Mouse (Mus musculus): ENCODE data around the gene Cdk17. TPM values are rescaled to one million over a fixed set of nuclear protein-coding genes. Genes with fewer than 3 reads are reported as not detected.

Cdk17 gene
- polyA plus RNA-seq, 1 experiment from 2014 or later, result 8.2 TPM

- H3K9me3 ChIP-seq (ENCODE audit: control insufficient read depth, low read length), result no peaks in the 10 kb centered on the region
- no peaks in the 10 kb centered on the region for H3K4me1 ChIP-seq (replicated peaks; ENCODE audit: control insufficient read depth, insufficient read depth)
- no peak overlapping the region for H3K9ac ChIP-seq (ENCODE audit: low read length)
- no peak for DNase-seq (ENCODE audit: low spot score)
- H3K27me3 ChIP-seq (ENCODE audit: control insufficient read depth, insufficient read depth, low read length), result no peaks in the 10 kb centered on the region
- no peaks in the 10 kb centered on the region for H3K36me3 ChIP-seq (ENCODE audit: control insufficient read depth, insufficient read depth, low read length)
- TF ChIP-seq CTCF (IDR thresholded peaks at IDR 0.05; ENCODE audit: low read depth) (no peak), EP300 (optimal IDR thresholded peaks at IDR 0.05) (no peak)
- ATAC-seq (ENCODE audit: low FRiP score, low TSS enrichment), result no peak
- H3K4me2 ChIP-seq (replicated peaks; ENCODE audit: low read depth), result no peak overlapping the region
- no peak overlapping the region for H3K4me3 ChIP-seq (ENCODE audit: low read depth, low read length)
- H3K27ac ChIP-seq (replicated peaks), result no peak overlapping the region
- 75% methylated on average over 5 of the region's 5 CpGs for WGBS
These were observed 124.8 kb downstream of the Cdk17 start for GRCm38 (mm10) chr10:93285489-93285888.

- no peak for ATAC-seq (ENCODE audit: low FRiP score, low TSS enrichment)
- WGBS, result 75% methylated on average over 8 of the region's 8 CpGs
- H3K36me3 ChIP-seq (ENCODE audit: control insufficient read depth, insufficient read depth, low read length), result no peaks in the 10 kb centered on the region
These were observed 127.0 kb downstream of the Cdk17 start for GRCm38 (mm10) chr10:93287551-93288145.

GRCm38 (mm10) chr10:93288336-93288735 lies 127.7 kb downstream of the Cdk17 start:
- no peak overlapping the region for H3K4me3 ChIP-seq (ENCODE audit: low read depth, low read length)
- DNase-seq (ENCODE audit: low spot score) (no peak), ATAC-seq (ENCODE audit: low FRiP score, low TSS enrichment) (no peak)
- TF ChIP-seq CTCF (IDR thresholded peaks at IDR 0.05; ENCODE audit: low read depth) (no peak), EP300 (optimal IDR thresholded peaks at IDR 0.05) (no peak)
- no peak overlapping the region for H3K4me2 ChIP-seq (replicated peaks; ENCODE audit: low read depth)
- H3K9me3 ChIP-seq (ENCODE audit: control insufficient read depth, low read length), result no peaks in the 10 kb centered on the region
- no peaks in the 10 kb centered on the region for H3K36me3 ChIP-seq (ENCODE audit: control insufficient read depth, insufficient read depth, low read length)
- no peaks in the 10 kb centered on the region for H3K4me1 ChIP-seq (replicated peaks; ENCODE audit: control insufficient read depth, insufficient read depth)
- H3K27me3 ChIP-seq (ENCODE audit: control insufficient read depth, insufficient read depth, low read length), result no peaks in the 10 kb centered on the region
- WGBS, result 34% methylated on average over 4 of the region's 4 CpGs
- 0 out of 2 replicates have a peak overlapping the region, but pooled peaks have one; percentile 4 for H3K9ac ChIP-seq (ENCODE audit: low read length)
- H3K27ac ChIP-seq (replicated peaks), result no peak overlapping the region

More at GRCm38 (mm10) chr10:93287551-93288145, 127.0 kb downstream of the Cdk17 start:
- H3K27ac ChIP-seq (replicated peaks), result no peak overlapping the region
- H3K9me3 ChIP-seq (ENCODE audit: control insufficient read depth, low read length), result no peaks in the 10 kb centered on the region
- H3K4me1 ChIP-seq (replicated peaks; ENCODE audit: control insufficient read depth, insufficient read depth), result no peaks in the 10 kb centered on the region
- no peak overlapping the region for H3K4me3 ChIP-seq (ENCODE audit: low read depth, low read length)
- no peak for TF ChIP-seq CTCF (IDR thresholded peaks at IDR 0.05; ENCODE audit: low read depth)
- no peak for TF ChIP-seq EP300 (optimal IDR thresholded peaks at IDR 0.05)
- H3K9ac ChIP-seq (ENCODE audit: low read length), result no peak overlapping the region
- H3K4me2 ChIP-seq (replicated peaks; ENCODE audit: low read depth), result no peak overlapping the region
- DNase-seq (ENCODE audit: low spot score), result no peak
- H3K27me3 ChIP-seq (ENCODE audit: control insufficient read depth, insufficient read depth, low read length), result no peaks in the 10 kb centered on the region

GRCm38 (mm10) chr10:93289404-93289803 lies 128.7 kb downstream of the Cdk17 start:
- TF ChIP-seq EP300 (optimal IDR thresholded peaks at IDR 0.05), result no peak
- H3K27me3 ChIP-seq (ENCODE audit: control insufficient read depth, insufficient read depth, low read length), result no peaks in the 10 kb centered on the region
- no peak overlapping the region for H3K4me3 ChIP-seq (ENCODE audit: low read depth, low read length)
- H3K9ac ChIP-seq (ENCODE audit: low read length), result no peak overlapping the region
- H3K36me3 ChIP-seq (ENCODE audit: control insufficient read depth, insufficient read depth, low read length), result no peaks in the 10 kb centered on the region
- H3K9me3 ChIP-seq (ENCODE audit: control insufficient read depth, low read length), result no peaks in the 10 kb centered on the region
- WGBS, result 70% methylated on average over 6 of the region's 6 CpGs
- DNase-seq (ENCODE audit: low spot score) (no peak), ATAC-seq (ENCODE audit: low FRiP score, low TSS enrichment) (no peak)
- no peak overlapping the region for H3K27ac ChIP-seq (replicated peaks)
- no peaks in the 10 kb centered on the region for H3K4me1 ChIP-seq (replicated peaks; ENCODE audit: control insufficient read depth, insufficient read depth)
- H3K4me2 ChIP-seq (replicated peaks; ENCODE audit: low read depth), result no peak overlapping the region

GRCm38 (mm10) chr10:93291352-93291751 lies 130.7 kb downstream of the Cdk17 start:
- peak; percentile 85 for DNase-seq (ENCODE audit: low spot score)
- Histone ChIP-seq H3K4me1 (replicated peaks; ENCODE audit: control insufficient read depth, insufficient read depth) (no peaks in the 10 kb centered on the region), H3K9me3 (ENCODE audit: control insufficient read depth, low read length) (no peaks in the 10 kb centered on the region), H3K9ac (ENCODE audit: low read length) (no peak overlapping the region), H3K27me3 (ENCODE audit: control insufficient read depth, insufficient read depth, low read length) (no peaks in the 10 kb centered on the region), H3K36me3 (ENCODE audit: control insufficient read depth, insufficient read depth, low read length) (no peaks in the 10 kb centered on the region), H3K4me2 (replicated peaks; ENCODE audit: low read depth) (0 out of 2 replicates have a peak overlapping the region, but pooled peaks have one; percentile 19), H3K4me3 (ENCODE audit: low read depth, low read length) (no peak overlapping the region), H3K27ac (replicated peaks) (no peak overlapping the region)
- 27% methylated on average over 7 of the region's 7 CpGs for WGBS
- ATAC-seq (ENCODE audit: low FRiP score, low TSS enrichment), result peak; percentile 79
- no peak for TF ChIP-seq EP300 (optimal IDR thresholded peaks at IDR 0.05)
- TF ChIP-seq CTCF (IDR thresholded peaks at IDR 0.05; ENCODE audit: low read depth), result peak; percentile 94

GRCm38 (mm10) chr10:93291843-93292242 lies 131.2 kb downstream of the Cdk17 start:
- Histone ChIP-seq H3K4me2 (replicated peaks; ENCODE audit: low read depth) (0 out of 2 replicates have a peak overlapping the region, but pooled peaks have one; percentile 19), H3K36me3 (ENCODE audit: control insufficient read depth, insufficient read depth, low read length) (no peaks in the 10 kb centered on the region), H3K4me3 (ENCODE audit: low read depth, low read length) (no peak overlapping the region), H3K27me3 (ENCODE audit: control insufficient read depth, insufficient read depth, low read length) (no peaks in the 10 kb centered on the region), H3K9ac (ENCODE audit: low read length) (no peak overlapping the region), H3K27ac (replicated peaks) (no peak overlapping the region), H3K9me3 (ENCODE audit: control insufficient read depth, low read length) (no peaks in the 10 kb centered on the region), H3K4me1 (replicated peaks; ENCODE audit: control insufficient read depth, insufficient read depth) (no peaks in the 10 kb centered on the region)
- ATAC-seq (ENCODE audit: low FRiP score, low TSS enrichment), result no peak
- peak; percentile 86 for DNase-seq (ENCODE audit: low spot score)
- 6% methylated on average over 6 of the region's 6 CpGs for WGBS
- TF ChIP-seq CTCF (IDR thresholded peaks at IDR 0.05; ENCODE audit: low read depth), result peak; percentile 87
- no peak for TF ChIP-seq EP300 (optimal IDR thresholded peaks at IDR 0.05)

All from stomach, postnatal 0 days (tissue).